Mouse (Mus musculus) embryo, embryonic 9.5 days (tissue): ENCODE data around the gene Sh3bp5.

Experiments
- DNase-seq: peaks from one replicate; pipeline ENCODE4 v3.0.0-alpha.2; 2017; ENCODE audit errors: extremely low spot score

Sh3bp5 gene

GRCm38 (mm10) chr14:31408666-31409065 lies 27.2 kb downstream of the Sh3bp5 start:
- no peak for DNase-seq

- no peak for DNase-seq
Measured at GRCm38 (mm10) chr14:31407911-31408604, 27.8 kb downstream of the Sh3bp5 start.

DNA sequence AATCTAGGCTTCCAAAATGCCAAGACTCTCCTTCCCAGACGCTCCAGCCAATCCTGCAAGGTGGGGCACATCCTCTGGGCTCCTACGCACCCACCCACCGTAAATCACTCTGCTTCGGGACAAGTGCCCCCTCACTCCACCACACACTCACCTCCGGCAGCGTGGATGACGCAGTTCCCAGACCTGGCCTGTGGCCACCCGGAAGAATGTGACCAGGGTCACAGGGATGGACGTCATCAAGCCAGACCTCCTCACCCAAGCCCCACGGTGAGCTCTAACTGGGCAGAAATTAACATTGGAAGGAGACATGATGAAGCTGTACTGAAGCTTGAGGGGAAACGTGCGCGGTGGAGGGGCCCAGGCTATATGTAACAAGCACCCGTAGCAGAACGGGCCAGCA lies 28.7 kb downstream of the Sh3bp5 start:
- DNase-seq = no peak

- DNase-seq = no peak
Measured at GRCm38 (mm10) chr14:31406154-31406810, 29.6 kb downstream of the Sh3bp5 start.

DNA sequence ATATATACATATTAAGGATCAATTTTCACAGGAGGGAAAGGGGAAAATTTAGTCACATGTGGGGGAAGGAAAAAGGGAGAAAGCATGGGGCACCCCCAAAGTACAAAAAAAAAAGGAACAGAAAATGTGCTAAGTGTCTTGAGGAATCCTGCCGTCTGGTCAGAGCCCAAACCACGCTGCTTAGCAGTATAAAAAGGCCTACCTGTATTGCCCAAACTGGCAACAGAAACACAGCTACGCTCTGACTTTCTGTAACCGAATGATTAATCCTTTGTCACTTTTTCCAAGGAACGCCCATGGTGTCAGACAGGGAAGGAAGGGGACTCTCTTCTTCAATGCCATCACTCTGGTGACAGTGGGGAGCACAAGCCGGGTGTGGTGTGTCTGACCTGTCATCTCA lies 30.2 kb downstream of the Sh3bp5 start:
- no peak for DNase-seq

DNA sequence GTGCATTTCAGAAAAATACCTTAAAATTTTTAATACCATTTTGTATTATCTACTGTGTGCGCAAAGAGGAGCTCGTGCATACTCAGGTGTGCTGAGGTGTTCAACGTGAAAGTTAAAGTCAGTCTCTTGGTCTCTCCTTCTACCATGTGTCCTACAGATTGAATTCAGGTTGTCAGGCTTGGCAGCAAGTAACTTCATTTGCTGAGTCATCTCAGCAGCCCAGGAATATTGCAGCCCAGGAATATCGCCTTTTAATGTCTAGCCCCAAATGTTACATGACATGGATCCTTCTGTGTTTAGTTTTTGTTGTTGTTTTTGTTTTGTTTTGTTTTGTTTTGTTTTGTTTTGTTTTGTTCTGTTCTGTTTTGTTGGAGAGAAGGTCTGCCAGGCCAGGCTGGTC lies 31.2 kb downstream of the Sh3bp5 start:
- DNase-seq = no peak

DNA sequence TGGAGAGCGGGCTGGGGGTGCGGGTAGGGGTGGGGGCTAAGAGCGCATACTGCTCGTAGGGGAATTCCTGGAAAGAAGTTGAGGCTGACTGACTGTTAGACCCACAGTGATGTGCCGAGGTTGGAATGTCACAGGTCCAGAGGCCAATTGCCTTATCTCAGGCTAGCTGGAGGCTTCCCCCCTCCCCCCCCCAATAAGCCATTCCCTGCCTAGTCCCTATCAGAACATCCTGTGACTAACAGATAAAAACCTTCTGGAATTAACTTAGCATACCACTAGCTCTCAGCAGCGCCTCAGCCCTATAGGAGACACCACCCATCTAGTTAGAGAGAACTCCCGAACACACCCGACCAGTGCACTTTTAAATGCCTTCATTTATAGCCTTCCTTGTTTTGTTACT lies 31.9 kb downstream of the Sh3bp5 start:
- DNase-seq = no peak

- no peak for DNase-seq
Measured at GRCm38 (mm10) chr14:31403556-31403955, 32.3 kb downstream of the Sh3bp5 start.

DNA sequence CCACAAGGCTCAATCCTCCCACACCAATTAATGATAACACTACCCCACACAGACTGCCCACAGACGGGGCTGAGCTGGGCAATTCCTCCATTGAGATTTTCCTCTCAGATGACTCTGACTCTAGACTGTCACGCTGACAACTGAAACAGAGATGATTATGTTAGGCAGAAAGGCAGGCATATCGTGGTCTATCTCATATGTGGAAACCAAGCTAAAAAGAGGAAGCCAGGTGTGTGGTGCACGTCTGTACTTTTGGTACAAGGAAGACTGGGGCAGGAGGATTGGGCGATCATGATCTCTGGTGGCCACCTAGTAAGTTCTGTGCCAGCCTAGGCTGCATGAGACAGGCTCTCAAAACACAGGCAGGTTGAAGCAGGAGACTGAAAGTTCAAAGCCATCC lies 33.2 kb downstream of the Sh3bp5 start:
- no peak for DNase-seq

DNA sequence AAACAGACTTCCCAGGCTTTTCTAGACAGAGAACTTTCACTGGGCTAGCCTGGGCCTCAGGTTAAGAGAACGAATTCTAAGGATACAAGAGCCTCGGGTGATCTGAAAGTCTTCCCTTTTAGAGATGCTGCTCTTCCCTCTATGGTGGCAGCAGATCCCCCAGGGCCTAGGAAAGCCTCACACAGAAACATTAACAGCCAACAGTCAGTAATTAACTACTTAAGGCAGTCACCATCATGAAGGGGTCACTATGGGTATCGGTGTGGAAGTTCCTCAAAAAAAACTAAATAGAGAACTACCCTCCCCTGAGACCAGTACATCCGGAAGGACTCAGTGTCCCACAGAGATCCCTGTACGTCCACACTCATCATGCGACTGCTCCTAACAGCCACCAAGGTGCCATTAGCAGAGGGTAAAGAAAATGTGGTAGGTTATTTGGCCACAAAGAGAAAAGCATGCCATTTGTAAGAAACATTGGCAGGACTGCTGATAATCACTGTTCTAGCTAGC lies 33.9 kb downstream of the Sh3bp5 start:
- no peak for DNase-seq

DNA sequence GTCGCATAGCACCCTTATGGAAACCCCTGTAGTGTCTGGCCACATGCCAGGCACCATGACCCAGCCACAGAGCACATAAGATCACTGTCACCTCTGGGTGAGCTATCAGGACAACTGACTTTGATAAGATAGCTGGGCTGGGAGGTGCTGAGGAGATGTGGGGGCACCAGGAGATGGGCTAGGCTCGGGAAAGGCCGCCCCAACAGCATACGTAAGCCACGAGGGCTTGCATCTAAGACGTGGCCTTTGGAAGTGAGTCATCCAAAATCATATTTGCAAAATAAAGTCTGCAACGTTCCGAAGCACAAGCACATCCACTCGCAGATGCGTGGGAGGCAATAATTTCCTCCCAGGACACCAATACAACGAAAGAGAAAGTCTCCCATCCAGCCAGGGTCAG lies 35.0 kb downstream of the Sh3bp5 start:
- no peak for DNase-seq

DNA sequence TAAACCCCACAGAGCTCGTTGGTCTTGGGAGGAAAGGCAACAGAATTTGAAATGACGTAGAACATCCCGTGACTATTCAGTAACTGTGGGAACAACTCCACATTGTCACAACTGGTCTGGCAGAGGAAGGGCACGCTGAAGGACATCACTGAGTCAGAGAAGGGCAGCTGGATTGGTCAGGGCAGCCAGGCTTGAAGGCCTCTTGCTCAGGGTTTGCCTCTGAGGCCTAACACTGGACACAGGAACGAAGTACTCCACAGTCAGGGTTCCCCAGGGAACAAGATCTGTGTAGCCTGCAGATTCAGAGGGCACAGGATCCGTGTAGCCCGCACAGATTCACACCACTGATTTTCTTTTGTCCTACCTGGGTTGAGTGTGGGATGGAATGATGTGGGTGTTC lies 35.6 kb downstream of the Sh3bp5 start:
- DNase-seq = no peak

DNA sequence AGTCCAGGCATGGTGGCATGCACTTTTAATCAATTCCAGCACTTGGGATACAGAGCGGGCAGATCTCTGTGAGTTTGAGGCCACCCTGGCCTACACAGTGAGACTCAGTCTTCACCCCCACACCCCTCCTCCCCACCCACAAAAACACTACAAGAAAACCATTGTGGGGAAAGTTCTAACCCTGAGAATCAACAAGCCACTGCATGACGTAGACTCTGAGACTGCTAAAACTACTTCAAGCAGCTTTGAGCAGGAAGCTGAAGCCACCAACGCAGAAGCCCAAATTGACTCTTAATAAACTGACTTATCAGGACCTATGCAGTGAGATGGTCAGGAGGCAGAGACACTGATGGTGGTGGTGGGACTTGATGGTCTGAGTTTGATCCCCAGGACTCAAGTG lies 36.6 kb downstream of the Sh3bp5 start:
- DNase-seq = no peak

DNA sequence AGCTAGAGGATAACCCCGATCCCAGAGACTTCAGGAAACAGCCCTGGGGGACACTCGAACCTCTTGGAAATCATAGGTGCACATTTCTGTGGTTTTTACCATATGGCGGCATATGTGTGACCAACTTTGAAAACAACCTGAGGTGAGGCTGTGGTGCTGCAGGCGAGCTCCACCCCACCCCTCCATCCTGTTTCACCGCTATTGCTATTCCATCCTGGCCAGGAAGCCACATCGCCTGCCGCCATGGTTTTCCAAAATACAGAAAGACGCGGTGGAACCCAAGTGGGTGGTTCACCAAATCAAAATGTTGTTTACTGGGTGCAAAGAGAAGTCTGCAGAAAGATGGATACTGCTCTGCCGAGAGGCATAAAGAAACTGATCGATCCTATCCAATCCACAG lies 37.1 kb downstream of the Sh3bp5 start:
- DNase-seq = no peak

DNA sequence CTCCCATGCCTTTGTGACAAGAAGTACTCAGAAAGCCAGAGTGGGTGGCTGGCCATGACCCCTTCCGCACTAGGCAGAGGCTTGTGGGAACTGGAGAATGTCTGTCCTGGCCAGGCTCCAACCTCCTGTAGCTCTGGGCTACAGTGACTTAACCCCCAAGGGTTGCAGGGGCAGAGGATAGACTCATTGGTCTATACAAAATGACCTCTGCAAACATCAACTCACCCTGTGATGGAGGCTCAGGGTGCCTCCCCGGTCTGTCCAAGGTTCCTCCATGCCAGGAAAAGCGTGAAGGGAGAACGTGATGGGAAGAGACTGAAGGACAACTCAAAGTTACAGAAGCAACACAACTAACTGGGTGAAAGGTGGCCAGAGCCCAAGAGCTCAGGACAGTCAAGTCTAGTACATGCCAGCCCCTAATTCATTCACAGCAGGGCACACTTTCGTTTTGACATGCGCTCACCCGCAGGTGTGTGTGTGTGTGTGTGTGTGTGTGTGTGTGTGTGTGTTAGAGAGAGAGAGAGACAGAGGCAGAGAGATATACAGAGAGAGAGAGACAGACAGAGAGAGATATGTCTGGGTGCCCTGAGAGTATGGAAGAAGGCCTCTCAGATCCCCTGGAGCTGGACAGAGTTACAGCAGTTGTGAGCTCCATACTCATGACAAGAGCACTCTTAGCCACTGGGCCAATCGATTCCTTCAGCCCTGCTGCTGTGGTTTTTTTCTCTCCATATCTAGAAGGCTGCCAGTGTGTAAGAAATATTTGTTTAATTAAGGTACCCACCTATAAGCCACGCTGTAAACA lies 37.9 kb downstream of the Sh3bp5 start:
- no peak for DNase-seq

- no peak for DNase-seq
Measured at GRCm38 (mm10) chr14:31397353-31397752, 38.5 kb downstream of the Sh3bp5 start.

- DNase-seq = no peak
Measured at GRCm38 (mm10) chr14:31396428-31396827, 39.5 kb downstream of the Sh3bp5 start.

DNA sequence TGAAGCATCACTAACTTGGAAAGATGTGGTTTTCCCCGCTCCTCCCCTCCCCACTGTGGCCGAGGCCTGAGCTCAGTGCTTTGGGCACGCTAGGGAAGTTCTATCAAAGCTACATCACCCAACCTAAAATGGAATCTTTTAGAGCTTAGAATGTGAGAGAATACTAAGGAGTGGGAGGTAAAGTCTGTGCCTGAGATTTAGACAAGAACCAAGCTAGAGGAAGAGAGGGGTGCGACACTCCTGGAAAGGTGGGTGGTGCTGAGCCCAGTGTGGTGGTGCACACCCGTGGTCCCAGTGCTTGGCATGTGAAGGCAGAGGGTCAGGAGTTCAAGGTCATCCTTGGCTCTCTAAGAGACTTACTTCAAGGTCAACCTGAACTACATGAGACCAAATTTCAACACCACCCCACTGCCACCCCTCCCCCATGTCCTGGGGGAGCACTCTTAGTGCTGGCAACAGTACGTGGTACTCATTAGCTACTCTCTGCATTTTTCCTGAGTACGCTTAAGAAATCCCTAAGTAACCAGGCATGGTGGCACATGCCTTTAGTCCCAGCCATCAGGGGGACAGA lies 40.2 kb downstream of the Sh3bp5 start:
- no peak for DNase-seq

DNA sequence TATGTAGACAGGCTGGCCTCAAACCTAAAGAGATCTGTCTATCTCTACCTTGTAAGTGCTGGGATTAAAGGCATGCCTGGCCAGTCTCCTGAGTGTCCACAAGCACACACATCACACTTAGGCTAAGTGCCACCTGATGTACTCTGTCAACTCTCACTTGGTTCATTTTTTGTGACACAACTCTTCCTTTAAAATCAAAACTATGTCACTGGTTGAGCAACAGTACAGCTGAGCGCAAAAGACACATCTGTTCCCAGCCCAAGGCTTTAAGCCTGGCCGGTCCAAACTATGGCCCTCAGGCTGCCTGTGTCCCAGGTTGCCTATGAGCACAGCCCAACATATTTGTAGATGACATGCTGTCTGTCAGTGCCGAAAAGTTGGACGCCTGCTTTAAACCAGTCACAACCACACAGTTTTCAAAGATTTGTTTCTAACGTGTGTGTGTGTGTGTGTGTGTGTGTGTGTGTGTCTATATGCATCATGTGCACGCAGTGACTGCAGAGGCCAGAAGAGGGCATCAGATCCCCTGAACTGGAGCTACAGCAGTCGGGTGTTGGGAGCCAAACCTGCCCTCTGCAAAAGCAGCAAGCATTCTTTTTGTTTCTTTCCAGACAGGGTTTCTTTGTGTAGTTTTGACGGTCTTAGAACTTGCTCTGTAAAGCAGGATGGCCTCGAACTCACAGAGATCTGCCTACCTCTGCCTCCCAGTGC lies 40.9 kb downstream of the Sh3bp5 start:
- no peak for DNase-seq

DNA sequence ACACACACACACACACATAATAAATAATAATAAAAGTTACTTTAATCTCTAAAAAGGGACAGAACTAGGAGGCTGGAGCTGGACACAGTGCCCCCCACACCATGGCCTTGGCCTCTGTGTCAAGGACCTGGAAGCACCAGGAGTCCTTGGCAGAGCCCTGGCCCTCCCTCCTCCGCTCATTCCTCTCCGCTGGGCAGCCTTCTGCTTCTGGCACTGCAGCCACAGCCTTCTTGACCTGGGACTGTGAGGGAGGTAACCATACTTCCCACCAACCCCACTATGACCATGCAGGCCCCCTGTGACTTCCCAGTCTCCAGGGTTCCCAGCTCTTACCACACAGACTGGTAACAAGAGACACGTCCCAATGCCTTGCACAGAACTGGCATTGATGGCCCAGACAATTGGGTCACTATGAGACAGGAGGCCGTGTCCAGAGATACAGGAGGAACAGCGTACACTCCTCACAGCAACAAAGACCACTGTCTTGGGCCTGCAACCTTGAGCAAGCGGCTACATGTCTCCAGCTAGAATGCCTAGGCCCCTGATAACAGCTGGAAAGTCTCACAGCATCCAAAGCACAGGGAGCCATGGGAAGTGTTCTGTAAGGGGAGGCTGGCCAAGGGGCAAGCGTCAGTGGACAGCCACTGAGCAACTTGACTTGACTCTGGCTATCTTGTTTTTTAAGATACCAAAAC lies 41.8 kb downstream of the Sh3bp5 start:
- no peak for DNase-seq

DNA sequence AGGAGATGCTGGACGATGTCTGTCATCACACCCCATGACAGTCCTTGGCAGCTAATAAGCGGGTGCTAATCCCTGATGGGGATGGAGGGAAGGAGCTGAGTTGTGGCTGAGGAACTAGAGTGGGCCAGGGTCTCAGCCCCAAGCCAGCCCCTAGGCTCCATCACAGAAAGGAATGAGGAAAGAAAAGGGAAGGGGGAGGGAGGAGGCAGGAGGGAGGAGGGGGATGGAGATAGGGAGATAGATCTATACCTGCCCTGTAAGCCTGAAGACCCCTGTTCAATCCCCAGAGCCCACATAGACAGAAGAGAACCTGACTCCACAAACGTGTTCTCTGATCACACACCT lies 42.4 kb downstream of the Sh3bp5 start:
- no peak for DNase-seq
